Mouse (Mus musculus) thymus, postnatal 4 days (tissue): ENCODE data around the gene Sema5a.
"Not testable (repeated sequence)": the region's sequence is repeated elsewhere in the genome, so short reads cannot be mapped to it uniquely, and the experiment has no call there.

Experiments used
- DNase-seq: peaks from one replicate; pipeline ENCODE4 v3.0.0; 2021

The Sema5a gene

DNA sequence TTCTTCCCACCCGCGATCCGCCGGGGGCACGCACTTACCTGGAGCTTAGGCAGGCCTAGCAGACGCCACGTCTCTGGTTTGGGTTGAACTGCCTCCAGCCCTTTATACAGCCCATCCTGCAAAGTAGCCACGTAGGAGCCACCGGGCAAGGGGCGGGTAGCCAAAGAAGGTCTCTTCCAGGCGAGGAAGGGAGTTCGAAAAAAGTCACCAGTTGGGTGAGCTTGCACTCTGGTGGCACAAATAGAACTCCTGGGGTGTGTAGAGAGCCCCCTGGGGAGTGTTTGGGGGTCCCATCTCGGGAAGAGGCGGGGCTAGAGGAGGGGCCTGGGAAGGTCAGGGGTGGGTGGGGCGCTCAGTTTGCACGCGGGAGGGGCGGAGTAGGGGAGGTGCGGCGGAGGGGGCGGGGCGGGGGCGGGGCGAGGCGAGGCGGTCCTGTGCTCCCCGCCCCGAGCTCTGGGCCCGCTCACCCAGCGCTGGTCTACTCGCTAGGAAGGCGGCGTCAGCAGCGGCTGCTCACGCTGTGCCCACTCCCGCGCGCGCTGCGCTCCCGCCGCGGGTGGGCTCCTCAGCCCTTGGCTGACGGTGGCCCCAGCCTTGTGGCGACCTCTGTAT, at the start of gene Sema5a:
TSS of gene Sema5a (plus strand) at position 467 of the 612 bp plus-strand sequence.
- peak; percentile 30 for DNase-seq

DNA sequence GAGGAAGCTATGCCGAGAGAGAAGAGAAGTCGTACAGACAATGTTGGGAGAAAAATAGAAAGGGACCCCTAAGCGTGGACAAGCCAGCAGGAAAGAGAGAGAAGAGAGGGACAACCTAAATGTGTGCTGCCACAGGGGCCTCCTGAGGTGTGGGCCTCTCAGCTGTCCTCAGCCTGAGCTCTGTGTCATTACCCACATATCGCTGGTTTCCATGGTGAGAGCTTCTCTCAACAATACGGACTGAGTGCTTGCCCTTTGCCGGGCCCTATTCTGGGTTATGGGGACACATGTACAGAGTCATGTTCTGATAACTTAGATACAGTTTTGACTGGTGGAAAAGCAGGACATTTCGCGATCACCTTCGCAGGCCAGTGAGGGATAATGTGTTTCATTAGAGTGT, 46.5 kb upstream of the Sema5a start:
- no peak for DNase-seq

DNA sequence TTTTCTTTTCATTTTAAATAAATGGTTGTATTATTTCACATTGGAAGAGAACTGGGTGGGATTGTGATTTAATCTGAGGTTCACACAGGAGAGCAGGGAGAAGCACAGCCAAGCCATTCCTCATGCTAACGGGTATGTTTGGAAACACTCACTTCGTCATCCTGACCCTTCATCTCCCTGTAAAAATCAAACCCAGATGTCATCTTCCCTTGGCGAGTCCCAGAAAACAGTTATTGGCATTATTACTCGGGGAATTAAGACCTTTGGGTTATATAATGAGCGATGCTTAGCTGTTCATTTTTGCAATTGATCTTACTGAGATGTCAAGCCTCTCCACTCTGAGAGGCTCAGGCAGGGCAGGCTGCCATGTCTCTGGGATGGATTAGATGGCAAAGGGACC, 46.0 kb upstream of the Sema5a start:
- DNase-seq, result no peak

DNA sequence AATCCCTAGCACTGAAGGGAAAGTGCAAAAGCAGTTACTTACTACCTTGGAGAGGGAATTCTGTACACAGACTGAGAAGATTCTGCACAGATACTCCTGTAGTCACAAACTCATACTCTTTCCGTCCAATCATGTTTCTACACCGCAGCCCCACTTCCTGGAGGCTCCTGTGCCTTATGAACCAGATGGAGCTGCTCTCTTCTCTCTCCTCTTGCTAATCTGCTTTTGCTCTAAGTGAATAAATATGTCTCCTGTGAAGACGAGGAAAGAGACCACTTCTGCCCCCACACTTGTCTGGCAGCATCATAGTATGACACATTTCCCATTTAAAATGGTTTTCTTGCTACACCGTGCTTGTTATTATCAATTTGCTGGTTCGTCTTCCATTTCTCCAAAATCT, 41.4 kb upstream of the Sema5a start:
- DNase-seq, result no peak

DNA sequence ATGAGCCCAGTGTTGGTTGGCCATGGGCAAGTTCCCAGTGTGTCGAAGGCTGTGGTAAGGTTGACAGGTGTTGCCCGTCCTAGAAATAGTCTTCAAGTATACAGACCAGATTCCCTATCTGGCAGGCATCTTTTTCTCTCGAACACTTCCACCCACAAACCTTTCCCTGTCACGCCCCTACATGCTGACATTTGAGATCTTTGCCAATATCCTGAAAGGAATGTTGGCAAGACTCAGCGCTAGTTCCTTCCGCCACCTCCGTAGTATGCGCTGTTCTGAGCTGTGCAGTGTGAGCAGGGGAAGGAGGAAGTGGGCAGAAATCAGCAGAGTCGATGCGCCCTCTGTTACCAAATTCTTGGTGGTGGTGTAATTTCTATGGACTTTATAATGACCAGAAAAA, 39.7 kb upstream of the Sema5a start:
- no peak for DNase-seq

DNA sequence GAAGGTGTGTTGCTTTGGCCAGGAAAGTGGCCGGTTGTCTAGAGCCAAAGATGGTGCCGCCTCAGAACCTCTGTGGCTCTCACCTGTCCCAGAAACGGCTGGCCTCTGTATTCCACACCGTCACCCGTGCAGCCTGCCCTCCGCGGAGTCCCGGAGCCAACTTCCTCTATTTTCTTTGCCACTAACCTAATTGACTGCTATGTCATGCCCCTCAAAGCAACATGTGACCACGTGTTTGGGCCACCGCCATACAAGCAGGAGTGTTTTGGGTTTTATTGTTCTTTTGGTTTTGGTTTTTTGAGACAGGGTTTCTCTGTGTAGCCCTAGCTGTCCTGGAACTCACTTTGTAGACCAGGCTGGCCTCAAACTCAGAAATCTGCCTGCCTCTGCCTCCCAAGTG, 29.9 kb upstream of the Sema5a start:
- DNase-seq, result not testable (repeated sequence)

DNA sequence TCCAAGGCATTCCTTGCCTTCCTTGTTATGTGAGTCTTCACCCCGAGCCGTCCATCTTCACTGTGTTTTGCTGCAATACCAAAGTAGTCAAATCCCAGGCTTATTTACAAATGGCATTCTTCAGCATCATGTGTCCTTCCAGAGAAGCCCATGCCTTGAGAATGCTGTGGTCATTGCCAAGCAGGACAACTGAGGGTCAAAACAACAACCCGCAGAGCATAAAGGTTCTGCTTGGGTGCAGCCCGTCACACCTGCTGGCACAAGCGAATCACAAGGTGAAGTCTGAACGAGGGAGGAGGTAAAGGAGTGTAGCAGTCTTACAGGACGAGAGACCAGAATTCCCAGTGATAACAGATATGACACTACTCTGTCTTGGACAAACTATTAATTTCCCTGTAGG, 21.6 kb upstream of the Sema5a start:
- DNase-seq, result no peak

DNA sequence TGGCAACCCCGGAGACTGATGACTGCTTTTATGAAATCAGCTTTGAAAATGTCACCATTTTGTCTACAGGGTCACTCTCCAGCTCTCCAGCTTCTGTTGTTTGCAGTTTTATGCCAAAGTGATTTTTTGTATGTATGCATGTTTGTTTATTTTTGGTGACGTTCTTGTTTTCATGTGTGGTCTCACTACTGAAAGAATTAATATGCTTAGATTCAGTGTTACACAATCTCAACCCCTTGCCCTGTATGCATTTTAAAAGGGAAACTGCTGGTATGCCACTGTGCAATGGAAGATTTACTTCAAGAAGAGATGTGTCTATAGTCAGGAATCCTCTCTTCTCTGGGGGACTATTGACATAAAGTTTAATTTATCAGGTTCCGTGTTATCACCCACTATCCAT, 19.2 kb upstream of the Sema5a start:
- no peak for DNase-seq

DNA sequence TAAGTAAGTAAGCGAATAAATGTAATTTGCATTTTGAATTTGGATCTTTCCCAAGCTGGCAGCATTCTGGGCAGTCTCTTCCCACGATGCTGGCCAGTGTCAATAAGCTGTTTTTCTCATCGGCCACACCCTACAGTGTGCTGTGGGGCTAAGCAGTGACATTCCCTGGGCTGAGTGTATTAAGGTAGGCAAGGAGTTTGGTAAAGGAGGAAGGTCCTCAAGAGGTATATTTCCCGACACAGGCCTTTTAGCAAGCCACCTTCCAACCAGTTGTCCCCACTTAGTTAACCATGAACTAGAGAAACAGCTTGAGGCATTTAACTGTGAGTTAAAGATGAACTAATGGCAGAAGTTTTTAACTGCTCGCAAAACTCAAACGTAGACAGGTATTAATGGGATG, 18.2 kb upstream of the Sema5a start:
- DNase-seq, result no peak

DNA sequence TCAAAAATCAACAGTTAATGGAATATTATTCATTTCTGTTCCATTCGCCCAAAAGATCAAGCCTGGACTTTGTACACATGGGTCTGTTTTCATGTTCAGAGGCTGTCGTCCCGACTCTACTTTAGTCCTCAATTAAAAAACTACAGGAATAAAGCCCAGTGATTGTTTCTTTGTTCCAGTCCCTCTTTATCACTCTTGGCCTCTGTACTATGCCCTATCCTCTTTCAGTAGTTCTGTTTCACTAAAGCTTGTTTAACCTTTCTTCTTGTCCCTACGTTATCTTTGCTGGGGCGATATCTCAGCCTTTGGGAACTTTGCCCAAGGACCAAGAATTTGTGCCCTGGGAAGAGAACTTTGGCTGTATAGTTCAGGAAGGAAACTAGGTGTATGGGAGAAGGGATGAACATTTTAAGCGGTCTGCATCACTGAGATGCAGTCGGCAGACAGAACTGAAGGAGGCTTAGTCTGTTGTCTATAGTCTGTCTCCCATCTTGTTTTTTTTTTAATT, 17.7 kb upstream of the Sema5a start:
- no peak for DNase-seq

DNA sequence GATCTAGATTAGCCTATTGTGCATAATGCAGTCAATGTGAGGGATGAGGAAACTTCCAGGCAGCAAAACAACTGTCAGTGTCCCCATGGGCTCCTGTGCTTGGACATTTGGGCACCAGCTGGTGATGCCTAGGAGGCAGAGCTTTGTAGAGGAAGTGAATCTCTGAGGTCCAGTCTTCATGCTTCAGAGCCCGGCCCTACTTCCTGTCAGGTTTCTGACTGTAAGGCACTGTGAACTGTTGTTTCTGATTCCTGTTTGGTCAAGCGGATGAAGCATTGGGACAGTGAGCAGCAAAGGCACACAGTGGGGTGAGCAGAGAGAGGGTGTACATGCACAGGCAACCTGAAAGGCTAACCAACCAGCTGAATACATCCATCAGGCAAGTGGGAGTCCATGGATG, 14.5 kb upstream of the Sema5a start:
- DNase-seq, result no peak

DNA sequence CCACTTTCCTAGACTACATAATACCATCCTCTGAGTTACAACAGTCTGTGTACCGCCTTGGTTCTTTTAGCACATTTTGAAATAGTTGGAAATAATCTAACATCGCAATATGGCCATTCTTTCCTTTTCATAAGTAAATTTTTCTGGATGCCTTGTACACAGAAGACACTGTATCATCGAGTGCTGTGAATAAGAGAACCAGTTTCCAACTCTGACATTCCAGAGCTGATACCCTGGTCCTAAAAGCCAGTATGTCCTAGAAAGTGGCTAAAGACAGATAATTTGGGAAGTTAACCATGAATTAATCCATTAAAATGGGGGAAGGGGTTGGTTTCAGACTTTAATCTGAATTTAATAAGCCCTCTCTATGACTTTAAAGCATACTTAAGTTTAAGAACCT, 12.4 kb upstream of the Sema5a start:
- no peak for DNase-seq

DNA sequence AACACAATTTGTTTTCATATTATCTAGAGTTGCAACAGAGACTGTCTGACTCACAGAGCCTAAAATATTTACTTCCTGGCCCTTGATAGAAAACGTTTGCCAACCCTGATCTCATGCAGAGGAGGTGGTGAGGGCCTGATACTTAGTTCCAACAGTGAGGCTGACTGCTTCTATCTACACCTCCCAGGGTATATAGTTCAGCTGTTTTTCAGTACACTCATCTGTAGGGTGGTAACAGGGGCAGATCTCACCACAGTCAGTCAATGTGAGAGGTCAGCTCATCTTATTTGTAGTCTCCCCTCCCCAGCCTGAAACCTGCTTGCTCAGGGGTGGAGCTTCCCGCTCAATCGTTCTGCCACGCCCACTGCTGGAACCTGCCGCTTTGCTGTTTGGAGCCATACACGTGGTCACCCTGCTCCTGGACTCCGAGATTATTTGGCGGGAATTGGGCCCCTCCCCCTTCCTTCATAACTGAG, 11.9 kb upstream of the Sema5a start:
- not testable (repeated sequence) for DNase-seq

DNA sequence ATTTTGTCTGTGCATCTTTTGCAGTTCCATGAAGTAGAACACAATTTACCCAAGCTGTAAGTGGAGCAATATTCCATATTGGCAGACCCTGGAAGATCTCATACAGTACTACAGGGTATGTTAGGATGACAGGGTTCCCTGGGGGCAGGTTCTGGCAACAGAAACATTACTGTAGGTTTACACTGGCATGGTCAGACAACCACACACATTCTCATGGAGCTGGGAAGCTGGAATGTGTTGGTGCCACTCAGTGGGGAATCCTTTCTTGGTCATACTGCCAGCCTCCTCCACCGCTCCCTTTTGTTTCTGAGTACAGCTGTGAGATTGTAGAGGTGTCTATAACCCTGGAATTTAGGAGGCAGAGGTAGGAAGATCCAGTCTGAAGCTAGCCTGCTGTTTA, 11.2 kb upstream of the Sema5a start:
- no peak for DNase-seq

DNA sequence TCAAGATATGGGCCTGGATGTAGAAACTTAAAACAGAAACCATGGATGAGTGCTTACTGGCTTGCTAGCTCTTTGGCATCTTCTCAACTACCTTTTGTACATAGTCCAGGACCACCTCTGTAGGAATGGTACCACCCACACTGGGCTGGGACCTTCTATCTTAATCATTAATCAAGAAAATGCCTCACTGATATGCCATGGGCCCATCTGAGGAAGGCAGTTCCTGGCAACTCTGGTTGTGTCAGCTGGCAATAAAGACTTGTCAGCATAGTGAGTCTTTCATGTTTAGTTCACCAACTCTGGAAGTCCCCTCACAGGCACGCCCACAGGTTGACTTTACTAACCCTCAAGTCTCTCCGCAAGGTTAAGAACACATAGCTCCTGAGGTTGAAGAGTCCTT, 5.5 kb upstream of the Sema5a start:
- DNase-seq, result no peak

DNA sequence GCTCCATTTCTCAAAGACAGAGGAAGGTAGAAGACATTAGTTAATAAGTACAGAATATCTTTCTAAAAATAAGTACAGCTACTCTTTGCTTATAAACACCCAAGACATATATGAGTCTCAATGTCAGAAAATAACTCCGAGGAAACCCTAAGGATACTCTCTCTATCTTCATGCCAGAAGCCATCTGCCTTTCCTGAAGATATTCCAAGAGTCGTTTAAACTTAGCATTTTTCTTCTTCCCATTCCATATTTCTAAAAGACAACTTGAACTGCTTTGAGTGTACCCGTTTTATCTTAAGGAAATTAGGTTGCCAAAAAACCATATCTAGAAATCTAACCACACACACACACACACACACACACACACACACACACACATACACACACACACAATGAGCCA, 4.5 kb upstream of the Sema5a start:
- no peak for DNase-seq

DNA sequence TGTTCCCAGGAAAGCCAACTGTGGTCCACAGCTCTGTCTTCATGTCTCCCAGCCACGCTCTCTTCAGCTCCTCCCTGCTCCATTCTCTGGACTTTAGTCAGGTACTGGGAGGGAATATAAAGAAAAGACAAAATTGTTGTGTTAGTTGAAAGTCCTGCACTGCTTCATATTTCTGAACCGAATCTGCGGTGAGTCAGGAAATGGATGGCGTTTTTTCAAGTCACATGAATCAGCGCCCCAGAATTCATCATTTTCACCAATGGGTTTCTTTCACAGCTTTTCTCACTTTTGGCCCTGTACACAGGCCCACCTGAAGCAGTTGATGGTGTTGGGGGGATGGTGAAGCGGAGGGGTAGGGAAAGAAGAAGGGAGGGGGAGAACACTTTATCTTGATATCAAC, 2.9 kb upstream of the Sema5a start:
- DNase-seq, result no peak

DNA sequence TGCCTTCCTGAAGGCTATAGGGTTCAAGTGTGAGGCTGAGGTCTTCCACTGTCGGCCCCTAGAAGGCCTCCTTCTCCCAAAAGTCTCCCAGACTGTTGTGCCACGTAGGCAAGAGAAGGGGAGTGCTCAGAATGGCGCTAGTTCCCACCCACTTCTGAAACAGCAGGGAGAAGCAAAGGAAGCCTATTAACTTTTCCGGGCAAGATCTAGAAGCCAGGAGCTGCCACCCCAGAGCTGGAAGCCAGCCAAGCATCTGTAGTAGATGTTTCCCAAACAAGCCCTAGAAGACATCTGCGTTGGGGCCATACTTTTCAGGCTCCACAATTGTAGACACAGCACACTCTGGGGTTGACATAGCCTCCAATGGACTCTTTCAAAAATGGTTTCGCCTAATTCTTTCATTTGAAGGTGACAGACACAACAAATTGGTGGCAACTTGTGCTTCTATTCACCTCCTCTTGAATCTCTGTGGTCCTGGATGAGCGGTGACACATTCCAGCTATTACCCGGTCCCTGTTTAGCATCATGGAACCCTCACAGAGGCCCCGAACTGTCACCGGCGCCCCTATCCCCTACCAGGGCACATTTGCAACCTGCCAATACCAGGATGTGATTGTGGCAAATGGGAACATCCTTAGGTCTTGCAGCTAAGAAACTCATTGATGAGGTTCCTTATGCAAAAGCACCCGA, 1.4 kb upstream of the Sema5a start:
- no peak for DNase-seq

DNA sequence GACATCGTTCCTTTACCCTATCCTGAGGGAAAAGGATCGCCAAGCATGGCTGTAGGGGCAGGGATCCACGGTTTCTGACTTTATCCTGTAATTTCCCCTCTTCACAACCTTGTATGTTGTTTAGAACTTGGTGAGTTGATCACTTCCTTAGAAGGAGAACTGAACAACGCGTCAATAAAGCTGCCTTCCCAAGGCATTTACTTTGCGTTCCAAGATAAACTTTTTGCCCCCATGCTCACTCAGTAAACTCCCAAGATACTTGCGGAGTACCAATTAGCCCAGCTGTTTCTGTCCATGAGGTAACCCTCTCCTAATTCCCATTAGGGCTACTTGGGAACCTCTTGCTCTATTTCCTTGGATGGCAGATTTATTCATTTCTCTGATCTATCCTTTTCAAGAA, 786 bp upstream of the Sema5a start:
- no peak for DNase-seq

DNA sequence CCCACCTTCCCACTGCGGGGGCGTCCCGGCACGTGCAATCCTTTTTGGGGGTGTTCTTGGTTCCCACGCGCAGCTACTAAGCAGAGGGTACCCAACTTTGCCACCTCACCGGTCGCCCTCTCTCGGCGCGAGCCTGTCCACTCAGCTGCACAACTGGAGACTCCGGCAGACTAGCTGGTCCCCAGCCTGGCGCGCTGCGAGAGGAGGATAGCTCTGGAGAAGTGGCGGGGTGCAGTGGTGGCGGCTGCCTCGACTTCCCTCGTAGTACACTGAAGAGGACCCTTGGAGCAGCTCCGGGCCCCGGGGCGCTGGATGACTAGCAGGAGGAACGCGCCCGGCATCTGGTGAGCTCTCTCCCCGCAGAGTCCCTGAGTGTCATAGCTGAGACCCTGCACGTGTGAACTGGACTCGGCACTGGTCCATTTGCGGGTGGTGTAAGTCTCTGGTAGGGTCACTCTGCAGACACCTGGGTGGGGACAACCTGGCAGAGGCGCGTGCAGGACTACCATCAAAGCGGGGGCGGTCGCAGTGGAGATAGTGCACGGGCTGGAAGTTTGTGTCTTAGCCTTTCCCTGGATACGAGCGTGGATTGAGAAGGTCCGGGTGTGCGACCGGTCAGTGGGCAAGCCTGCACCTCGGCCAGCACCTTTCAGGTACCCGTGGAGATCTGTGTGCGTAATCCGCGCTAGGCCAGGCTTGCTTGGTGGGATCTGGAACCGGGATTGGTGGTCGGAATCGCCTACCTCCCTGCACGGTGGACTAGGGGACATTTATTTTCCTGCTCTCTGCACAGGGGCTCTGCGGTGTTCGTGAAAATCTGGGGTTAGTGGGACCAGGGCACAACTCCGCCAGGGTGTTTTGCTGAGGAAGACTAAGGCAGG, 586 bp downstream of the Sema5a start:
- peak; percentile 11 for DNase-seq

DNA sequence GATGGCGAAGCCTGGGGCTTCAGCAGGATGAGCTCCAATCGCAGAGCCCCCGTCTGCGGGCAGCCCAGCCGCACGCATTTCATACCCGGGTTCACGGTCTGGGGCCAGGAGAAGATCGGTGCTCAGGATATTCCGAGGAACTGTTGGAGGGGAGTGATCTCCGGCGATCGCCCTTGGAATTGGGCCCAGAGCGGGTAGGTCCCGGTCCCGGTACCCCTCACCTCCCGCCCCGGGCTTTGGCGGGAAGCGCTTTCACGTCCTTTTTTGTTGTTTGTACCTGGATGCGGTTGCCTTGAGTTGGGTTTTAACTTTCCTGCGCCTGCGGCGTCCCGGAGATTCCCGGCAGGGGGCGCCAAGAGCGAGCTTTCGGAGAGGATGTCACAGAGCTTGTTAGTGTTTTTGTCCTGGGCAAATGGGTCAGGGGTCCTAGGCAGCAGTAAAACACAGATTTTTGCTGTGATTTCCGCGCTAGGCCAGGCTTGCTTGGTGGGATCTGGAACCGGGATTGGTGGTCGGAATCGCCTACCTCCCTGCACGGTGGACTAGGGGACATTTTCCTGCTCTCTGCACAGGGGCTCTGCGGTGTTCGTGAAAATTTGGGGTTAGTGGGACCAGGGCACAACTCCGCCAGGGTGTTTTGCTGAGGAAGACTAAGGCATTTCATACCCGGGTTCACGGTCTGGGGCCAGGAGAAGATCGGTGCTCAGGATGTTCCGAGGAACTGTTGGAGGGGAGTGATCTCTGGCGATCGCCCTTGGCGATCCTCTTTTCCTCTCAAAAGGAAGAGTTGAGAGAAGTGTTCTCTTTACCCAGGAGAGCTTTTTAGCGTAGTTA, 1.4 kb downstream of the Sema5a start:
- peak; percentile 69 for DNase-seq

DNA sequence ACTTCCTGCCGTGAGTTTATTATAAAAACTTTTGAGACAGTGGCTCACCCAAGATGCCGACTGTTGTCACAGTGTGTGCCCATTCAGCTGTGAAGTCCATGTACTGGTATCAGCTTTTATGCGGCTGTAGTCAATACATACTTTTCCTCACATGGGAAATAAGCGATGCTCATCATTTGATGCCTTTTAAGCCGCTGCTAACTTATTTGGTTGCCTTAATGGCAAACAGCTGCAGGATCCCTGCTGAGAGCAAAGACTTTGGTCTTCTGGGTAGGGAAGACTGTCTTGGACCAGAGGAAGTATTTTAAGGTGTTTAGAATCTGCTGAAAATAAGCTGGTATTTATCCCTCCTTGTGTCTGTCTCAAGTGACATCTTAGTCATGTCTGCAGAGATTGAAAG, 2.7 kb downstream of the Sema5a start:
- no peak for DNase-seq

DNA sequence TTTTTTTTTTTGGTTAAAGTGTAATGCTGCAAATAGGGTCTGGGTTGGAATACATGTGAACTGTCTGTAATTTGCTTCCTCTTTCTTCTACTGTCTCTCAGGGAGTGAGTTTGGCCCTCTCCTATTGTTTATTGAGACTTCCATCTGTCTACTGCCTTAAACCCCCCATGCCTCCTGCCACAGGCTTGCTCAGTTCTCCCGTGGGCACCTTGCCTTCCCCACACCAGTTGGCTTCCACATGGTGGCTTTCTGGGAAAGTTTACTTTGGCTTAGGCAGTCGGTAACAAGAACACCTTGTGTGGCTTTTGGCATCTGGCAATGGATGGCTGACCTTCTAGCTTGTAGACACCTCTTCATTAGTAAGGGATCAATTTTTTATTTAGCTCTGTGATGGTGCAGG, 10.2 kb downstream of the Sema5a start:
- DNase-seq, result no peak
